Mouse (Mus musculus) ES-E14 (cell line): Measurements from ENCODE around the gene Thbd. TPM values are rescaled to one million over a fixed set of nuclear protein-coding genes. Genes with fewer than 3 reads are reported as not detected.

Experiments used
- DNase-seq: peaks from one replicate; pipeline ENCODE4 v3.0.0-alpha.2; 2013; ENCODE audit warnings: low read depth, low spot score
- H3K27ac ChIP-seq: 2 replicates; pipeline ENCODE4 v1.5.1; 2012; ENCODE audit warnings: low read depth, mild to moderate bottlenecking, low read length, moderate library complexity, mixed read lengths; ENCODE audit not compliant: poor library complexity, insufficient read depth, severe bottlenecking
- H3K36me3 ChIP-seq: 2 replicates; pipeline ENCODE4 v1.6.1; 2012; ENCODE audit warnings: mild to moderate bottlenecking, low read length, moderate library complexity, mixed read lengths; ENCODE audit not compliant: control insufficient read depth, poor library complexity, insufficient read depth, severe bottlenecking
- H3K4me1 ChIP-seq, 2 experiments: fragments of 150-350 bp in 1 of 2; sonication (generic) in 1 of 2; 2 replicates each; pipeline ENCODE4 v1.6.1; 2012; ENCODE audit warnings: low read length in 2 of 2, mild to moderate bottlenecking in 1 of 2, mixed read lengths in 1 of 2; ENCODE audit not compliant: control insufficient read depth in 2 of 2, insufficient read depth in 2 of 2, poor library complexity in 1 of 2
- H3K4me3 ChIP-seq, 2 experiments: fragments of 150-350 bp in 1 of 2; sonication (generic) in 1 of 2; 2 replicates each; pipeline ENCODE4 v1.5.1; 2012; ENCODE audit warnings: low read length in 2 of 2, low read depth in 1 of 2, mild to moderate bottlenecking in 1 of 2, mixed read lengths in 1 of 2; ENCODE audit not compliant: insufficient read depth in 1 of 2, poor library complexity in 1 of 2, severe bottlenecking in 1 of 2
- H3K9ac ChIP-seq: 2 replicates; pipeline ENCODE4 v1.6.1; 2012; ENCODE audit warnings: low read depth, mild to moderate bottlenecking, low read length, mixed read lengths; ENCODE audit not compliant: poor library complexity, insufficient read depth, severe bottlenecking
- H3K9me3 ChIP-seq: fragments of 150-350 bp; sonication (generic); 2 replicates; pipeline ENCODE4 v1.6.1; 2012; ENCODE audit warnings: low read depth, mild to moderate bottlenecking, low read length; ENCODE audit not compliant: control insufficient read depth, insufficient read depth
- CHD2 ChIP-seq: IDR thresholded peaks from 2 replicates; pipeline ENCODE4 v1.6.1; 2014; ENCODE audit warnings: mild to moderate bottlenecking, low read depth, low read length, inconsistent platforms
- HCFC1 ChIP-seq: IDR thresholded peaks from 2 replicates; pipeline ENCODE4 v1.6.1; 2012; ENCODE audit warnings: low read length, inconsistent platforms, borderline replicate concordance; ENCODE audit not compliant: insufficient read depth
- MAFK ChIP-seq: IDR thresholded peaks from 2 replicates; pipeline ENCODE4 v1.6.1; 2014; ENCODE audit warnings: mild to moderate bottlenecking, low read depth, low read length, inconsistent platforms; ENCODE audit not compliant: insufficient read depth
- ZC3H11A ChIP-seq: IDR thresholded peaks from 2 replicates; pipeline ENCODE4 v1.6.1; 2012; ENCODE audit warnings: low read depth, mild to moderate bottlenecking, inconsistent platforms, low read length, borderline replicate concordance
- ZNF384 ChIP-seq: IDR thresholded peaks from 2 replicates; pipeline ENCODE4 v1.6.1; 2012; ENCODE audit warnings: low read depth, low read length, inconsistent platforms
- in situ Hi-C, 2 experiments: fragments of 600-800 bp; cut with MboI; formaldehyde crosslinking; loops; one replicate each; pipeline ENCODE4 v1.15.1; 2025; ENCODE audit warnings: low sequenced_read_pairs in 2 of 2, inconsistent platforms in 1 of 2; ENCODE audit not compliant: unreplicated experiment in 2 of 2
- total RNA-seq: library from RNA; depleted of rRNA; stranded (reverse); fragments of 300-350 nt; gene quantifications from 2 replicates; pipeline ENCODE4 v1.2.3, GENCODE M21; 2012

Gene Thbd
- total RNA-seq, 1 experiment, result 4.6 TPM

GRCm38 (mm10) chr2:148439691-148440276, 31.8 kb upstream of the Thbd start:
- Histone ChIP-seq H3K9ac (no peak overlapping the region), H3K36me3 (no peaks in the 10 kb centered on the region), H3K4me1 (no peaks in the 10 kb centered on the region), H3K4me3 (no peak overlapping the region), H3K9me3 (no peaks in the 10 kb centered on the region), H3K27ac (no peak overlapping the region)
- no peak for DNase-seq
- no peak for TF ChIP-seq CHD2
- TF ChIP-seq ZC3H11A, result no peak
- TF ChIP-seq ZNF384, result no peak
- TF ChIP-seq HCFC1, result no peak
- no peak for TF ChIP-seq MAFK
- in situ Hi-C loops, result no loop called here

DNA sequence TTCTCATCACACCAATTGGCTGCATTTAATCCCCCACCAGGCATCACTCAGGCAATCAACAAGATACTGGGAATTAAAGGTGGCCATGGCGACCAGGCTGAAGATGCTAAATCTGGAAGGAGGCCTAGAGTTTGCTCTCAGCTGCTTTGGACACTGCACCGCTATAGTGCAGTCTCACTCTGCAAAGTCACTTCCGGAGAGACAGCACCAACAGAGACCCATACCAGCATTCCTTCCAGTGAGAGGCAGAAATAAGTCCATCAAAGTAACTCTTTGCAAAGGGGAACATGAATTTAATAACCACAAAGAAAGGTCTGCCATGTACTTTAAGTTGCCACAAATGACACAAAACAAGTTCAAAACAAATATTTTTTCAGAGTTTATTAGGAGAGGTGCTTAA, 28.3 kb upstream of the Thbd start:
- Histone ChIP-seq H3K27ac (no peak overlapping the region), H3K36me3 (no peaks in the 10 kb centered on the region), H3K4me3 (no peak overlapping the region), H3K4me1 (no peaks in the 10 kb centered on the region), H3K9me3 (no peaks in the 10 kb centered on the region), H3K9ac (no peak overlapping the region)
- DNase-seq, result no peak
- TF ChIP-seq CHD2 (no peak), ZC3H11A (no peak), HCFC1 (no peak), ZNF384 (no peak), MAFK (no peak)
- in situ Hi-C loops, result no loop called here

DNA sequence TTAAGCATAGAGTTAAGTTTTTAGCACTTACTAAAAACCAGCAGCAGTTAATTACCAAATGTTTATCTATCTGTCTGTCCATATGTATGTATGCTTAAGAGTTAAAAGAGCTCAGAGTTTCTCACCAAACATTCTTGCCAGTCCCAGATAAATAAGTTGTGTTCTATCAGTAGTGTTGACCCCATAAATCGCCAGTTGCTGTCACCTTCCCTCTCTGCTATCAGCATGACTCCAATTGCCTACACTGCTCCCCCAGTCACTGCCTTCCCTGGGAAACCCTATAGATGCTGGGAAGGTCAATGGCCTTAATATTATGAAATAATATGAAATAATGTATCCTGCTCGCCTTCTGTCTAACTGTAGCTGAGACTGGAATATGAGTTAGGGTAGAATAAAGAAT, 24.4 kb upstream of the Thbd start:
- Histone ChIP-seq H3K36me3 (no peaks in the 10 kb centered on the region), H3K9me3 (no peaks in the 10 kb centered on the region), H3K4me3 (no peak overlapping the region), H3K4me1 (no peaks in the 10 kb centered on the region), H3K9ac (no peak overlapping the region), H3K27ac (no peak overlapping the region)
- no peak for TF ChIP-seq HCFC1
- no peak for TF ChIP-seq CHD2
- no peak for TF ChIP-seq ZNF384
- no peak for TF ChIP-seq MAFK
- TF ChIP-seq ZC3H11A, result no peak
- in situ Hi-C loops, result no loop called here
- no peak for DNase-seq

GRCm38 (mm10) chr2:148430941-148431340, 23.0 kb upstream of the Thbd start:
- Histone ChIP-seq H3K36me3 (no peaks in the 10 kb centered on the region), H3K4me1 (no peaks in the 10 kb centered on the region), H3K9ac (no peak overlapping the region), H3K9me3 (no peaks in the 10 kb centered on the region), H3K27ac (no peak overlapping the region), H3K4me3 (no peak overlapping the region)
- TF ChIP-seq ZC3H11A (no peak), ZNF384 (no peak), HCFC1 (no peak), CHD2 (no peak), MAFK (no peak)
- in situ Hi-C loops, result no loop called here
- DNase-seq, result no peak

DNA sequence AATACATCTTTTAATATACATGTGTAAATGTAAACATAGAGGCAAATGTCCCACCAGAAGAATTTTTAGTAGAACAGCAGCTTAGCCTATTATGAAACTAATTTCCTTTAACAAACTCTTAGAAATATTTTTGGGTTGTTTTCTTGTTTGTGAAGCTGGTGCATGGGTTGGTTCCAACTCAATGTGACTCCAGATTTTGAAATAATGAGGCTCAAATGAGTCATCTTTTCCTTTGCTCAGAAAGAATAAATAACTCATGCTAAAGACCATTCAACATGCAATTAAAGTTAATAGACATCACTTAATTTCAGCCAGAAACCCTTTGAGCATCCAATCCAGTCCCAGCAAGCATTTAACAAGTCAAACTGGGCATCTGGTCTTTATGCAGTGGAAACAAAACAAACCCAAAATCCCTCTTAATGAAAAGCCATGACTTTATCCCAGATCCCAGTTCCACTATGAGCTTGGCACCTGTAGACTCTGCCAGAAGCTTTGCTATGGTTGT, 21.1 kb upstream of the Thbd start:
- in situ Hi-C loops, result no loop called here
- Histone ChIP-seq H3K27ac (no peak overlapping the region), H3K4me1 (no peaks in the 10 kb centered on the region), H3K4me3 (no peak overlapping the region), H3K9me3 (no peaks in the 10 kb centered on the region), H3K9ac (no peak overlapping the region), H3K36me3 (no peaks in the 10 kb centered on the region)
- DNase-seq, result no peak
- TF ChIP-seq ZNF384 (no peak), CHD2 (no peak), MAFK (no peak), ZC3H11A (no peak), HCFC1 (no peak)
